Mouse (Mus musculus): ENCODE results near the gene Taar7b. TPM values are rescaled to one million over a fixed set of nuclear protein-coding genes. Genes with fewer than 3 reads are reported as not detected.

Gene Taar7b
- polyA plus RNA-seq, 1 experiment: not detected

GRCm38 (mm10) chr10:24037314-24037713 is 37.6 kb downstream of the Taar7b start, which contains the start of gene Taar7e:
Taar7e (plus strand) TSS chr10:24037614.
- no peaks in the 10 kb centered on the region for H3K4me1 ChIP-seq (ENCODE audit: control insufficient read depth, insufficient read depth, low read length)
- no peak within 1 kb of the TSS for H3K27ac ChIP-seq (ENCODE audit: insufficient read depth, low read depth, low read length)
- 89% methylated on average over 2 of the region's 2 CpGs for WGBS
- no peak within 1 kb of the TSS for H3K4me3 ChIP-seq (ENCODE audit: insufficient read depth, low read depth, low read length)
- no peak for TF ChIP-seq POLR2A (IDR thresholded peaks at IDR 0.05; ENCODE audit: insufficient read depth, low read depth, low read length)

DNA sequence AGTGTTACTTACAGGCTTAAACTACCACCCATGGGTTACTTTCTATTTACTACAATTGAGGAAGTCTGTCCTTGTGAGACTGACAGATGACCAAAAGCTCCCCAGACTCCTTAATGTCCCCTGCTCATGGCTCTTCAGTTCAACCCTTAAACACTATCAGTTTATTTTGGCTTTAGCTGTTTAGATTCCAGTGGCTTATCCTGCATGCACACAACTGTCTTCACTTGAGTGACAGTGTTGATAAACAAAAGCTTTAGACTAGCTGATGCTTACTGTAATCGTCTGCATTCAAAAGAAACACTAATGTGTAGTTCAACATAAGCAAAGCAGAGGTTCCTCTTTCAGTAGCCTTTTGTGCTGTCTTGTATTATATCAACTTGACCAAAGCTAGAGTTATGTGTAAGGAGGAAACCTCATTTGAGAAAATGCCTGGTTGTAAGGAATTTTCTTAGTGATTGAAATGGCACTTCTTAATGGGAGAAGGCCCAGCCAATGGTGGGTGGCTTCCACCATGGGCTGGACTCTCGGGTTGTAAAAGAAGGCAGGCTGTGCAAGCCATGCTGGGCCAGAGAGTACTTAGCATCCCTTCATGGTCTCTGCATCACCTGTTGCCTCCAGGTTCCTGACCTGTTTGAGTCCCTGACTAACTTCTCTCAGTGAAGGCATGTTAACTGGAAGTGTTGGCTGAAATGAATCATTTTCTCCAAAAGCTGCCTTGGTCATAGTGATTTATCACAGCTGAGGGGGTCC is 40.6 kb downstream of the Taar7b start:
- TF ChIP-seq POLR2A (IDR thresholded peaks at IDR 0.05; ENCODE audit: insufficient read depth, low read depth, low read length): no peak
- no peak for TF ChIP-seq CTCF (IDR thresholded peaks at IDR 0.05; ENCODE audit: insufficient read depth, low read depth, low read length)
- no peak overlapping the region for H3K4me3 ChIP-seq (ENCODE audit: insufficient read depth, low read depth, low read length)
- H3K27ac ChIP-seq (ENCODE audit: insufficient read depth, low read depth, low read length): no peak overlapping the region
- no peaks in the 10 kb centered on the region for H3K4me1 ChIP-seq (ENCODE audit: control insufficient read depth, insufficient read depth, low read length)
- WGBS: 52% methylated on average over 2 of the region's 2 CpGs

DNA sequence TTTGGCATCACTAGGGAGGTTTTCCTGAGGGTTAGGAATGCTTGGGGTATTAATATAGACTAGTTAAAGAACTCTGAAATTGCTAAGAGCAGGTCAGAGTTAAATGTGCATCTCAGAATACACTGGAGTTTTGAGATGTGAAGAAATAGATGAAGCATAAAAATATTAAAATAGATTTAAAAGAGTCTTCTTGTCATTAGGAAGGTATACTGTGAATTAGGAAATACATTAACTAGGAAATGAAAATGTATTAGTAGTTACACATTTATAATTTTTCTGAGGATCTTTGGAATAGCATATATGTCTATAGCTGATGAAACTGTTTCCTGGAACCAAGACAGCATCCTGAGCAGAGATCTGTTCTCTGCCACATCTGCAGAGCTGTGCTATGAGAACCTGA is 49.5 kb downstream of the Taar7b start, which contains the start of gene Taar7f:
TSS of gene Taar7f (plus strand) at position 301 of the 400 bp plus-strand sequence.
- TF ChIP-seq CTCF (IDR thresholded peaks at IDR 0.05; ENCODE audit: insufficient read depth, low read depth, low read length) (no peak), POLR2A (IDR thresholded peaks at IDR 0.05; ENCODE audit: insufficient read depth, low read depth, low read length) (no peak)
- H3K4me3 ChIP-seq (ENCODE audit: insufficient read depth, low read depth, low read length): no peak within 1 kb of the TSS
- H3K4me1 ChIP-seq (ENCODE audit: control insufficient read depth, insufficient read depth, low read length): no peaks in the 10 kb centered on the region
- no peak within 1 kb of the TSS for H3K27ac ChIP-seq (ENCODE audit: insufficient read depth, low read depth, low read length)

Other genes starting within 250 kb of the Taar7b start
- not detected in 2 replicates for gene Rps12, start 212.7 kb upstream of the Taar7b start, polyA plus RNA-seq (2012; ENCODE audit: insufficient read depth, insufficient read length, low replicate concordance, missing spikeins)
- not detected in 2 replicates for gene Slc18b1, start 203.0 kb upstream of the Taar7b start, polyA plus RNA-seq (2012; ENCODE audit: insufficient read depth, insufficient read length, low replicate concordance, missing spikeins)
- gene Vnn3, start 148.5 kb upstream of the Taar7b start, polyA plus RNA-seq (2012; ENCODE audit: insufficient read depth, insufficient read length, low replicate concordance, missing spikeins): not detected in 2 replicates
- gene Vnn1, start 105.3 kb upstream of the Taar7b start, polyA plus RNA-seq (2012; ENCODE audit: insufficient read depth, insufficient read length, low replicate concordance, missing spikeins): not detected in 2 replicates
- not detected in 2 replicates for gene Taar1, start 79.6 kb upstream of the Taar7b start, polyA plus RNA-seq (2012; ENCODE audit: insufficient read depth, insufficient read length, low replicate concordance, missing spikeins)
- not detected in 2 replicates for gene Taar2, start 61.4 kb upstream of the Taar7b start, polyA plus RNA-seq (2012; ENCODE audit: insufficient read depth, insufficient read length, low replicate concordance, missing spikeins)
- gene Taar3, start 50.4 kb upstream of the Taar7b start, polyA plus RNA-seq (2012; ENCODE audit: insufficient read depth, insufficient read length, low replicate concordance, missing spikeins): not detected in 2 replicates
- not detected in 2 replicates for gene Taar4, start 39.4 kb upstream of the Taar7b start, polyA plus RNA-seq (2012; ENCODE audit: insufficient read depth, insufficient read length, low replicate concordance, missing spikeins)
- not detected in 2 replicates for gene Taar5, start 29.2 kb upstream of the Taar7b start, polyA plus RNA-seq (2012; ENCODE audit: insufficient read depth, insufficient read length, low replicate concordance, missing spikeins)
- not detected in 2 replicates for gene Taar6, start 14.3 kb upstream of the Taar7b start, polyA plus RNA-seq (2012; ENCODE audit: insufficient read depth, insufficient read length, low replicate concordance, missing spikeins)
- gene Taar7a, start 6.5 kb upstream of the Taar7b start, polyA plus RNA-seq (2012; ENCODE audit: insufficient read depth, insufficient read length, low replicate concordance, missing spikeins): not detected in 2 replicates
- not detected in 2 replicates for gene Taar7d, start 27.3 kb downstream of the Taar7b start, polyA plus RNA-seq (2012; ENCODE audit: insufficient read depth, insufficient read length, low replicate concordance, missing spikeins)
- not detected in 2 replicates for gene Taar7e, start 37.7 kb downstream of the Taar7b start, polyA plus RNA-seq (2012; ENCODE audit: insufficient read depth, insufficient read length, low replicate concordance, missing spikeins)
- gene Taar7f, start 49.6 kb downstream of the Taar7b start, polyA plus RNA-seq (2012; ENCODE audit: insufficient read depth, insufficient read length, low replicate concordance, missing spikeins): not detected in 2 replicates
- gene Taar8a, start 76.6 kb downstream of the Taar7b start, polyA plus RNA-seq (2012; ENCODE audit: insufficient read depth, insufficient read length, low replicate concordance, missing spikeins): not detected in 2 replicates
- not detected in 2 replicates for gene Taar8b, start 92.4 kb downstream of the Taar7b start, polyA plus RNA-seq (2012; ENCODE audit: insufficient read depth, insufficient read length, low replicate concordance, missing spikeins)
- not detected in 2 replicates for gene Taar8c, start 102.0 kb downstream of the Taar7b start, polyA plus RNA-seq (2012; ENCODE audit: insufficient read depth, insufficient read length, low replicate concordance, missing spikeins)
- not detected in 2 replicates for gene Taar9, start 109.6 kb downstream of the Taar7b start, polyA plus RNA-seq (2012; ENCODE audit: insufficient read depth, insufficient read length, low replicate concordance, missing spikeins)
- not detected in 2 replicates for gene Stx7, start 149.4 kb downstream of the Taar7b start, polyA plus RNA-seq (2012; ENCODE audit: insufficient read depth, insufficient read length, low replicate concordance, missing spikeins)
- gene Moxd1, start 223.6 kb downstream of the Taar7b start, polyA plus RNA-seq (2012; ENCODE audit: insufficient read depth, insufficient read length, low replicate concordance, missing spikeins): not detected in 2 replicates

All from olfactory bulb, adult 2 months (tissue).